Mouse (Mus musculus): ENCODE results near the gene Triobp. TPM values are rescaled to one million over a fixed set of nuclear protein-coding genes. Genes with fewer than 3 reads are reported as not detected.
A peak's percentile ranks its signal among the peaks of the same experiment; 100 is the strongest.

Triobp gene
- polyA plus RNA-seq, 1 experiment from 2014 or later: 42.0 TPM

GRCm38 (mm10) chr15:78942663-78943062 lies 4.9 kb upstream of the Triobp start:
- Histone ChIP-seq H3K4me3 (peak overlapping the region; percentile 20; the same call in 1 of the 2 replicates), H3K9me3 (no peaks in the 10 kb centered on the region), H3K9ac (peak overlapping the region; percentile 36), H3K27me3 (replicated peaks) (no peaks in the 10 kb centered on the region), H3K27ac (no peak overlapping the region), H3K4me2 (replicated peaks) (peak overlapping the region; percentile 56), H3K4me1 (peaks cover 9% of the 10 kb centered on the region; the same call in 1 of the 2 replicates), H3K36me3 (peaks cover 43% of the 10 kb centered on the region)
- 6% methylated on average over 9 of the region's 9 CpGs for WGBS
- peak; percentile 61 for ATAC-seq (ENCODE audit: low FRiP score, low read depth)

- Histone ChIP-seq H3K9me3 (no peaks in the 10 kb centered on the region), H3K4me2 (replicated peaks) (no peak overlapping the region), H3K36me3 (peaks cover 9% of the 10 kb centered on the region), H3K9ac (no peak overlapping the region), H3K27ac (no peak overlapping the region), H3K4me3 (no peak overlapping the region), H3K27me3 (replicated peaks) (no peaks in the 10 kb centered on the region), H3K4me1 (peaks cover 22% of the 10 kb centered on the region)
- no peak for ATAC-seq (ENCODE audit: low FRiP score, low read depth)
- 81% methylated on average over 7 of the region's 7 CpGs for WGBS
Observed at GRCm38 (mm10) chr15:78946232-78946631, 1.3 kb upstream of the Triobp start.

- peak; percentile 38; the same call in 1 of the 2 replicates for ATAC-seq (ENCODE audit: low FRiP score, low read depth)
- 4% methylated on average over 11 of the region's 11 CpGs for WGBS
- H3K4me2 ChIP-seq (replicated peaks): peak overlapping the region; percentile 64
- H3K36me3 ChIP-seq: peaks cover 19% of the 10 kb centered on the region
- peak overlapping the region; percentile 58 for H3K4me3 ChIP-seq
- no peak overlapping the region for H3K27ac ChIP-seq
- peaks cover 19% of the 10 kb centered on the region for H3K4me1 ChIP-seq
- no peaks in the 10 kb centered on the region for H3K9me3 ChIP-seq
- no peaks in the 10 kb centered on the region for H3K27me3 ChIP-seq (replicated peaks)
- peak overlapping the region; percentile 67 for H3K9ac ChIP-seq
Observed at GRCm38 (mm10) chr15:78948152-78948725, 715 bp downstream of the Triobp start.

- Histone ChIP-seq H3K9me3 (no peaks in the 10 kb centered on the region), H3K27me3 (replicated peaks) (no peaks in the 10 kb centered on the region), H3K27ac (no peak overlapping the region), H3K4me3 (no peak overlapping the region; the same call in 1 of the 2 replicates), H3K36me3 (peaks cover 25% of the 10 kb centered on the region), H3K9ac (no peak overlapping the region), H3K4me2 (replicated peaks) (peak overlapping the region; percentile 64), H3K4me1 (peaks cover 19% of the 10 kb centered on the region)
- ATAC-seq (ENCODE audit: low FRiP score, low read depth): no peak
- 95% methylated on average over 3 of the region's 3 CpGs for WGBS
Observed at GRCm38 (mm10) chr15:78948883-78949282, 1.4 kb downstream of the Triobp start.

- no peaks in the 10 kb centered on the region for H3K27me3 ChIP-seq (replicated peaks)
- no peak overlapping the region for H3K4me2 ChIP-seq (replicated peaks)
- ATAC-seq (ENCODE audit: low FRiP score, low read depth): no peak
- peaks cover 59% of the 10 kb centered on the region for H3K36me3 ChIP-seq
- H3K9me3 ChIP-seq: no peaks in the 10 kb centered on the region
- no peaks in the 10 kb centered on the region for H3K4me1 ChIP-seq
- H3K4me3 ChIP-seq: no peak overlapping the region
- 71% methylated on average over 3 of the region's 3 CpGs for WGBS
- no peak overlapping the region for H3K27ac ChIP-seq
- H3K9ac ChIP-seq: no peak overlapping the region
Observed at GRCm38 (mm10) chr15:78955663-78956062, 8.1 kb downstream of the Triobp start.

- 88% methylated on average over 4 of the region's 4 CpGs for WGBS
- no peak overlapping the region for H3K4me2 ChIP-seq (replicated peaks)
Observed at GRCm38 (mm10) chr15:78956351-78956750, 8.8 kb downstream of the Triobp start.

GRCm38 (mm10) chr15:78957021-78957420 lies 9.5 kb downstream of the Triobp start:
- Histone ChIP-seq H3K4me1 (no peaks in the 10 kb centered on the region), H3K27ac (no peak overlapping the region), H3K36me3 (peaks cover 62% of the 10 kb centered on the region), H3K9ac (no peak overlapping the region), H3K27me3 (replicated peaks) (no peaks in the 10 kb centered on the region), H3K4me3 (no peak overlapping the region), H3K4me2 (replicated peaks) (no peak overlapping the region), H3K9me3 (no peaks in the 10 kb centered on the region)
- WGBS: 76% methylated on average over 15 of the region's 15 CpGs
- ATAC-seq (ENCODE audit: low FRiP score, low read depth): 0 out of 2 replicates have a peak, but pooled peaks have one; percentile 4

More at GRCm38 (mm10) chr15:78956351-78956750, 8.8 kb downstream of the Triobp start:
- no peaks in the 10 kb centered on the region for H3K9me3 ChIP-seq
- H3K36me3 ChIP-seq: peaks cover 63% of the 10 kb centered on the region
- H3K27me3 ChIP-seq (replicated peaks): no peaks in the 10 kb centered on the region
- H3K27ac ChIP-seq: no peak overlapping the region
- no peaks in the 10 kb centered on the region for H3K4me1 ChIP-seq
- no peak overlapping the region for H3K9ac ChIP-seq
- H3K4me3 ChIP-seq: no peak overlapping the region
- no peak for ATAC-seq (ENCODE audit: low FRiP score, low read depth)

GRCm38 (mm10) chr15:78959537-78959936 lies 12.0 kb downstream of the Triobp start:
- H3K4me3 ChIP-seq: no peak overlapping the region
- no peak for ATAC-seq (ENCODE audit: low FRiP score, low read depth)
- 92% methylated on average over 11 of the region's 11 CpGs for WGBS
- no peak overlapping the region for H3K27ac ChIP-seq
- H3K36me3 ChIP-seq: peaks cover 46% of the 10 kb centered on the region
- no peak overlapping the region for H3K4me2 ChIP-seq (replicated peaks)
- H3K9me3 ChIP-seq: no peaks in the 10 kb centered on the region
- 0 out of 2 replicates have a peak, but pooled peaks cover 6% of the 10 kb centered on the region for H3K4me1 ChIP-seq
- no peaks in the 10 kb centered on the region for H3K27me3 ChIP-seq (replicated peaks)
- H3K9ac ChIP-seq: no peak overlapping the region

- no peak overlapping the region for H3K4me3 ChIP-seq
Observed at GRCm38 (mm10) chr15:78960088-78960487, 12.6 kb downstream of the Triobp start.

GRCm38 (mm10) chr15:78962885-78963284 lies 15.4 kb downstream of the Triobp start:
- Histone ChIP-seq H3K4me3 (no peak overlapping the region), H3K27ac (no peak overlapping the region), H3K9ac (no peak overlapping the region), H3K4me1 (0 out of 2 replicates have a peak, but pooled peaks cover 6% of the 10 kb centered on the region), H3K36me3 (peaks cover 55% of the 10 kb centered on the region), H3K4me2 (replicated peaks) (no peak overlapping the region), H3K27me3 (replicated peaks) (no peaks in the 10 kb centered on the region), H3K9me3 (no peaks in the 10 kb centered on the region)
- WGBS: 32% methylated on average over 2 of the region's 2 CpGs
- no peak for ATAC-seq (ENCODE audit: low FRiP score, low read depth)

More at GRCm38 (mm10) chr15:78960088-78960487, 12.6 kb downstream of the Triobp start:
- Histone ChIP-seq H3K36me3 (peaks cover 45% of the 10 kb centered on the region), H3K9me3 (no peaks in the 10 kb centered on the region), H3K27me3 (replicated peaks) (no peaks in the 10 kb centered on the region), H3K4me1 (0 out of 2 replicates have a peak, but pooled peaks cover 6% of the 10 kb centered on the region), H3K9ac (no peak overlapping the region), H3K4me2 (replicated peaks) (no peak overlapping the region), H3K27ac (no peak overlapping the region)
- no peak for ATAC-seq (ENCODE audit: low FRiP score, low read depth)
- 79% methylated on average over 4 of the region's 4 CpGs for WGBS

GRCm38 (mm10) chr15:78971626-78972025 lies 24.1 kb downstream of the Triobp start:
- no peaks in the 10 kb centered on the region for H3K27me3 ChIP-seq (replicated peaks)
- H3K4me3 ChIP-seq: no peak overlapping the region
- H3K9me3 ChIP-seq: no peaks in the 10 kb centered on the region
- peaks cover 24% of the 10 kb centered on the region for H3K36me3 ChIP-seq
- no peak overlapping the region for H3K9ac ChIP-seq
- 82% methylated on average over 6 of the region's 6 CpGs for WGBS
- H3K4me1 ChIP-seq: no peaks in the 10 kb centered on the region
- no peak for ATAC-seq (ENCODE audit: low FRiP score, low read depth)
- no peak overlapping the region for H3K4me2 ChIP-seq (replicated peaks)
- H3K27ac ChIP-seq: no peak overlapping the region

- ATAC-seq (ENCODE audit: low FRiP score, low read depth): no peak
- H3K4me3 ChIP-seq: no peak overlapping the region
- WGBS: 79% methylated on average over 7 of the region's 7 CpGs
Observed at GRCm38 (mm10) chr15:78973950-78974349, 26.4 kb downstream of the Triobp start.

GRCm38 (mm10) chr15:78977676-78978159 lies 30.2 kb downstream of the Triobp start:
- no peak overlapping the region for H3K4me2 ChIP-seq (replicated peaks)
- no peak overlapping the region for H3K4me3 ChIP-seq
- H3K4me1 ChIP-seq: peaks cover 19% of the 10 kb centered on the region
- ATAC-seq (ENCODE audit: low FRiP score, low read depth): no peak
- no peak overlapping the region for H3K27ac ChIP-seq
- 95% methylated on average over 8 of the region's 8 CpGs for WGBS
- no peaks in the 10 kb centered on the region for H3K9me3 ChIP-seq
- no peak overlapping the region for H3K9ac ChIP-seq
- peaks cover 4% of the 10 kb centered on the region; the same call in 1 of the 2 replicates for H3K36me3 ChIP-seq
- no peaks in the 10 kb centered on the region for H3K27me3 ChIP-seq (replicated peaks)

More at GRCm38 (mm10) chr15:78973950-78974349, 26.4 kb downstream of the Triobp start:
- no peaks in the 10 kb centered on the region for H3K27me3 ChIP-seq (replicated peaks)
- no peak overlapping the region for H3K9ac ChIP-seq
- H3K9me3 ChIP-seq: no peaks in the 10 kb centered on the region
- H3K36me3 ChIP-seq: peaks cover 6% of the 10 kb centered on the region
- no peak overlapping the region for H3K27ac ChIP-seq
- H3K4me2 ChIP-seq (replicated peaks): no peak overlapping the region
- peaks cover 6% of the 10 kb centered on the region for H3K4me1 ChIP-seq
